In genomic region chr14:116206977-116207376, GRCm38 (mm10) we compare ENCODE assay signal across 10 mouse cellular contexts.
DNase-seq lines count a peak whose midpoint lies in the region; ATAC-seq and TF ChIP-seq lines count a peak whose summit lies in the region.
"Had no signal": no experiment of that assay in that cellular context is flagged by ENCODE, and none has a peak within 500 bp of the region (broad histone marks: within the 10 kb centered on the region; RNA-seq: fewer than 3 reads in every experiment).

No protein-coding gene starts in this region.

- no peaks in the 10 kb centered on the region for H3K27me3 ChIP-seq in hindbrain, embryonic 14.5 days (ENCODE audit: control insufficient read depth, insufficient read depth, low read length)
- H3K27me3 ChIP-seq: embryonic facial prominence, embryonic 13.5 days; limb, embryonic 15.5 days had no signal

- 22% methylated on average over 6 of the region's 6 CpGs for WGBS in hindbrain, embryonic 14.5 days

- no peaks in the 10 kb centered on the region for H3K4me1 ChIP-seq in ES-E14 (ENCODE audit: control insufficient read depth in 2 of 2, insufficient read depth in 2 of 2, low read length in 2 of 2, poor library complexity in 1 of 2)
- no peaks in the 10 kb centered on the region for H3K4me1 ChIP-seq in hindbrain, embryonic 14.5 days (replicated peaks; ENCODE audit: control insufficient read depth, insufficient read depth, low read length)
- H3K4me1 ChIP-seq: embryonic facial prominence, embryonic 13.5 days; limb, embryonic 15.5 days had no signal

- no peaks in the 10 kb centered on the region for H3K36me3 ChIP-seq in ES-E14 (ENCODE audit: control insufficient read depth, insufficient read depth, low read length, poor library complexity, severe bottlenecking)
- no peaks in the 10 kb centered on the region for H3K36me3 ChIP-seq in hindbrain, embryonic 14.5 days (replicated peaks; ENCODE audit: control insufficient read depth, insufficient read depth)
- H3K36me3 ChIP-seq: embryonic facial prominence, embryonic 13.5 days; limb, embryonic 15.5 days had no signal

- DNase-seq in layer of hippocampus, postnatal 10 days (ENCODE audit: low spot score in 2 of 2), result peak; percentile 4 to 13
- no peak for DNase-seq in layer of hippocampus, postnatal 36 days
- peak; percentile 26 for DNase-seq in ES-E14 (ENCODE audit: low read depth, low spot score)
- peak; percentile 67 for DNase-seq in adrenal gland, postnatal 14 days
- DNase-seq in induced T-regulatory cell, adult 2 months (ENCODE audit: low read depth), result peak; percentile 2
- DNase-seq in lung, postnatal 4 days, result peak; percentile 31 to 35
- DNase-seq in adipocyte (ENCODE audit: low spot score), result no peak
- no peak for DNase-seq in hindbrain, embryonic 14.5 days (ENCODE audit: low spot score)

- no peak overlapping the region for H3K27ac ChIP-seq in ES-E14 (ENCODE audit: insufficient read depth, low read depth, low read length, poor library complexity, severe bottlenecking)
- no peak overlapping the region for H3K27ac ChIP-seq in hindbrain, embryonic 14.5 days
- H3K27ac ChIP-seq: embryonic facial prominence, embryonic 13.5 days; limb, embryonic 15.5 days had no signal

- no peaks in the 10 kb centered on the region for H3K9me3 ChIP-seq in ES-E14 (ENCODE audit: control insufficient read depth, insufficient read depth, low read depth, low read length)
- no peaks in the 10 kb centered on the region for H3K9me3 ChIP-seq in hindbrain, embryonic 14.5 days (ENCODE audit: control insufficient read depth, low read length)
- H3K9me3 ChIP-seq: embryonic facial prominence, embryonic 13.5 days; limb, embryonic 15.5 days had no signal

- no peak overlapping the region for H3K4me2 ChIP-seq in hindbrain, embryonic 14.5 days (replicated peaks)
- H3K4me2 ChIP-seq: embryonic facial prominence, embryonic 13.5 days; limb, embryonic 15.5 days had no signal

- no peak overlapping the region for H3K4me3 ChIP-seq in ES-E14 (ENCODE audit: insufficient read depth in 1 of 2, low read depth in 1 of 2, low read length in 2 of 2, poor library complexity in 1 of 2, severe bottlenecking in 1 of 2)
- no peak overlapping the region for H3K4me3 ChIP-seq in hindbrain, embryonic 14.5 days (replicated peaks; ENCODE audit: low read length)
- H3K4me3 ChIP-seq: embryonic facial prominence, embryonic 13.5 days; limb, embryonic 15.5 days had no signal

- ATAC-seq in hindbrain, embryonic 14.5 days (ENCODE audit: low FRiP score), result no peak

- in situ Hi-C loops in ES-E14 (cut with MboI; ENCODE audit: low sequenced_read_pairs in 2 of 2, unreplicated experiment in 2 of 2), result no loop called here

- no peak overlapping the region for H3K9ac ChIP-seq in ES-E14 (ENCODE audit: insufficient read depth, low read depth, low read length, poor library complexity, severe bottlenecking)
- H3K9ac ChIP-seq in hindbrain, embryonic 14.5 days, result no peak overlapping the region
- H3K9ac ChIP-seq: embryonic facial prominence, embryonic 13.5 days; limb, embryonic 15.5 days had no signal

TF ChIP-seq in ES-E14, 5 proteins besides CTCF, POLR2A, EP300 and RAD21:
- TF ChIP-seq ZNF384 (IDR thresholded peaks at IDR 0.05; ENCODE audit: low read depth, low read length) (no peak), CHD2 (IDR thresholded peaks at IDR 0.05; ENCODE audit: low read depth, low read length) (no peak), ZC3H11A (IDR thresholded peaks at IDR 0.05; ENCODE audit: borderline replicate concordance, low read depth, low read length) (no peak), MAFK (IDR thresholded peaks at IDR 0.05; ENCODE audit: insufficient read depth, low read depth, low read length) (no peak), HCFC1 (IDR thresholded peaks at IDR 0.05; ENCODE audit: borderline replicate concordance, insufficient read depth, low read length) (no peak)

Comparison
In these comparisons a context has a peak if more than half of its experiments do, and no peak if none do; other contexts are left out.
1. DNase-seq: peak in layer of hippocampus, postnatal 10 days (2 of 2), ES-E14 (single experiment), adrenal gland, postnatal 14 days (single experiment), induced T-regulatory cell, adult 2 months (single experiment) and lung, postnatal 4 days (2 of 2); none in layer of hippocampus, postnatal 36 days (0 of 2), adipocyte (single experiment) and hindbrain, embryonic 14.5 days (single experiment).